ENCODE assay signal across 9 mouse cellular contexts in genomic region chr7:143054612-143054965, GRCm38 (mm10). TPM values are rescaled to one million over a fixed set of nuclear protein-coding genes. Genes with fewer than 3 reads are reported as not detected.
A peak's percentile ranks its signal among the peaks of the same experiment; 100 is the strongest.
DNase-seq lines count a peak whose midpoint lies in the region; ATAC-seq and TF ChIP-seq lines count a peak whose summit lies in the region.
"Had no signal": no experiment of that assay in that cellular context is flagged by ENCODE, and none has a peak within 500 bp of the region (broad histone marks: within the 10 kb centered on the region; RNA-seq: fewer than 3 reads in every experiment).

No protein-coding gene starts in this region.

- TF ChIP-seq POLR2A in ES-Bruce4 (IDR thresholded peaks at IDR 0.05; ENCODE audit: insufficient read depth, low read length): no peak

- DNase-seq in cerebellum, adult 9-10 months: peak; percentile 17
- no peak for DNase-seq in cerebellum, adult 11 months
- DNase-seq in liver, embryonic 14.5 days (ENCODE audit: low read depth in 3 of 3, low spot score in 3 of 3): no peak
- DNase-seq in frontal cortex, postnatal 10 days (ENCODE audit: low spot score in 2 of 2): no peak
- DNase-seq in layer of hippocampus, adult 18-20 months (ENCODE audit: low spot score in 2 of 2): no peak
- no peak for DNase-seq in cerebellum, postnatal 14 days

- no peaks in the 10 kb centered on the region for H3K4me1 ChIP-seq in ES-Bruce4 (ENCODE audit: control insufficient read depth, insufficient read depth, low read length)
- peaks cover 64 to 74% of the 10 kb centered on the region in 2 experiments for H3K4me1 ChIP-seq in heart, embryonic 14.5 days (ENCODE audit: control insufficient read depth in 2 of 2, insufficient read depth in 2 of 2, low read length in 2 of 2)
- peaks cover 46 to 66% of the 10 kb centered on the region in 2 experiments for H3K4me1 ChIP-seq in liver, embryonic 14.5 days (replicated peaks; ENCODE audit: control insufficient read depth in 2 of 2, insufficient read depth in 2 of 2, low read length in 1 of 2)

- no peak for TF ChIP-seq CTCF in ES-Bruce4 (IDR thresholded peaks at IDR 0.05; ENCODE audit: low read depth, low read length)
- no peak for TF ChIP-seq CTCF in liver, embryonic 14.5 days (IDR thresholded peaks at IDR 0.05; ENCODE audit: low read depth)

- no peak for ATAC-seq in heart, embryonic 14.5 days (ENCODE audit: insufficient number of reproducible peaks, insufficient read depth, low FRiP score, low read depth)
- no peak for ATAC-seq in liver, embryonic 14.5 days (ENCODE audit: insufficient read depth)

- WGBS in heart, embryonic 14.5 days: 23% methylated on average over 3 of the region's 3 CpGs
- WGBS in liver, embryonic 14.5 days (ENCODE audit: insufficient replicate concordance): 26% methylated on average over 3 of the region's 3 CpGs

- H3K27me3 ChIP-seq in ES-Bruce4 (ENCODE audit: control insufficient read depth, insufficient read depth, low read length, poor library complexity, severe bottlenecking): no peaks in the 10 kb centered on the region
- no peaks in the 10 kb centered on the region for H3K27me3 ChIP-seq in heart, embryonic 14.5 days (ENCODE audit: control insufficient read depth, insufficient read depth, low read length)
- no peaks in the 10 kb centered on the region for H3K27me3 ChIP-seq in liver, embryonic 14.5 days (ENCODE audit: control insufficient read depth, insufficient read depth, low read length)

- H3K9me3 ChIP-seq in ES-Bruce4 (replicated peaks; ENCODE audit: control insufficient read depth, insufficient read depth, low read length, poor library complexity, severe bottlenecking): no peaks in the 10 kb centered on the region
- no peaks in the 10 kb centered on the region for H3K9me3 ChIP-seq in heart, embryonic 14.5 days (ENCODE audit: control insufficient read depth, low read length)
- H3K9me3 ChIP-seq in liver, embryonic 14.5 days (ENCODE audit: control insufficient read depth, low read length): no peaks in the 10 kb centered on the region

- H3K27ac ChIP-seq in ES-Bruce4 (ENCODE audit: insufficient read depth, low read length): peak overlapping the region; percentile 46
- H3K27ac ChIP-seq in heart, embryonic 14.5 days (replicated peaks in 1 of 2; ENCODE audit: control insufficient read depth in 1 of 2, insufficient read depth in 1 of 2, low read depth in 2 of 2, low read length in 2 of 2): peak overlapping the region; percentile 87 to 99
- H3K27ac ChIP-seq in liver, embryonic 14.5 days: no peak overlapping the region

- peak overlapping the region; percentile 89 for H3K4me3 ChIP-seq in ES-Bruce4 (ENCODE audit: low read depth, low read length)
- H3K4me3 ChIP-seq in heart, embryonic 14.5 days (ENCODE audit: control insufficient read depth in 1 of 2, insufficient read depth in 1 of 2, low read depth in 1 of 2, low read length in 2 of 2): peak overlapping the region; percentile 67 to 100
- peak overlapping the region; percentile 5 to 75; a peak in 3 of 4 replicates for H3K4me3 ChIP-seq in liver, embryonic 14.5 days (ENCODE audit: insufficient read depth in 1 of 2, low read depth in 2 of 2, low read length in 2 of 2)

- H3K9ac ChIP-seq in ES-Bruce4 (ENCODE audit: low read depth, poor library complexity, severe bottlenecking): peak overlapping the region; percentile 93
- peak overlapping the region; percentile 100 for H3K9ac ChIP-seq in heart, embryonic 14.5 days (ENCODE audit: low read length)
- peak overlapping the region; percentile 1; the same call in 1 of the 2 replicates for H3K9ac ChIP-seq in liver, embryonic 14.5 days (replicated peaks)

- H3K4me2 ChIP-seq in heart, embryonic 14.5 days (ENCODE audit: low read length): peak overlapping the region; percentile 92
- H3K4me2 ChIP-seq in liver, embryonic 14.5 days (ENCODE audit: low read depth): peak overlapping the region; percentile 87

- H3K36me3 ChIP-seq in ES-Bruce4 (ENCODE audit: control insufficient read depth, insufficient read depth, low read length, poor library complexity, severe bottlenecking): peaks cover 32% of the 10 kb centered on the region
- H3K36me3 ChIP-seq in heart, embryonic 14.5 days (ENCODE audit: control insufficient read depth, insufficient read depth, low read length): peaks cover 36% of the 10 kb centered on the region
- no peaks in the 10 kb centered on the region for H3K36me3 ChIP-seq in liver, embryonic 14.5 days (replicated peaks; ENCODE audit: control insufficient read depth, insufficient read depth, low read depth)

- TF ChIP-seq EP300 in ES-Bruce4 (IDR thresholded peaks at IDR 0.05; ENCODE audit: insufficient read depth, low read depth, low read length): no peak
- TF ChIP-seq EP300 in liver, embryonic 14.5 days (IDR thresholded peaks at IDR 0.05; ENCODE audit: low read depth): no peak

RNA-seq across cellular contexts. Expression of gene Cd81, which starts 2.0 kb away (rescaled TPM):
- 392 and 406 TPM in 2 replicates for polyA plus RNA-seq in ES-Bruce4 (2011; ENCODE audit: insufficient read depth, insufficient read length, low read depth, missing spikeins)
- 885 and 947 TPM in 2 replicates for polyA plus RNA-seq in heart, embryonic 14.5 days (2014; fragmentation: Nextera tagmentation; extraction: Ambion mirVana)
- polyA plus RNA-seq in liver, embryonic 14.5 days (2012; rRNA removed): 48.0 and 56.2 TPM in 2 replicates
- 120 and 129 TPM in 2 replicates for polyA plus RNA-seq in liver, embryonic 14.5 days (2014; fragmentation: Nextera tagmentation; extraction: Ambion mirVana)
- 100 to 1,000 TPM; 459 to 481 TPM for total RNA-seq in layer of hippocampus, adult 18-20 months (2021)

RNA-seq across cellular contexts. Expression of gene Tssc4, which starts 14.5 kb away (rescaled TPM):
- 18.2 and 21.0 TPM in 2 replicates for polyA plus RNA-seq in ES-Bruce4 (2011; ENCODE audit: insufficient read depth, insufficient read length, low read depth, missing spikeins)
- 31.3 and 41.1 TPM in 2 replicates for polyA plus RNA-seq in heart, embryonic 14.5 days (2014; fragmentation: Nextera tagmentation; extraction: Ambion mirVana)
- 38.5 and 48.3 TPM in 2 replicates for polyA plus RNA-seq in liver, embryonic 14.5 days (2012; rRNA removed)
- polyA plus RNA-seq in liver, embryonic 14.5 days (2014; fragmentation: Nextera tagmentation; extraction: Ambion mirVana): 26.9 and 27.8 TPM in 2 replicates
- 10 to 100 TPM; 39.1 to 48.2 TPM for total RNA-seq in layer of hippocampus, adult 18-20 months (2021)

RNA-seq across cellular contexts. Expression of gene Trpm5, which starts 39.9 kb away (rescaled TPM):
- polyA plus RNA-seq in ES-Bruce4 (2011; ENCODE audit: insufficient read depth, insufficient read length, low read depth, missing spikeins): not detected in 2 replicates
- 3.9 and 4.4 TPM in 2 replicates for polyA plus RNA-seq in heart, embryonic 14.5 days (2014; fragmentation: Nextera tagmentation; extraction: Ambion mirVana)
- polyA plus RNA-seq in liver, embryonic 14.5 days (2012; rRNA removed): 0.43 and 0.54 TPM in 2 replicates
- polyA plus RNA-seq in liver, embryonic 14.5 days (2014; fragmentation: Nextera tagmentation; extraction: Ambion mirVana): 0.34 and 0.87 TPM in 2 replicates
- under 1 TPM in 1 of 2 experiments, not detected in 1; 0.07 TPM for total RNA-seq in layer of hippocampus, adult 18-20 months (2021)
- total RNA-seq: left cerebral cortex, adult 8-10 months had no signal

RNA-seq across cellular contexts. Expression of gene Tspan32, which starts 49.7 kb away (rescaled TPM):
- polyA plus RNA-seq in ES-Bruce4 (2011; ENCODE audit: insufficient read depth, insufficient read length, low read depth, missing spikeins): not detected in 2 replicates
- polyA plus RNA-seq in heart, embryonic 14.5 days (2014; fragmentation: Nextera tagmentation; extraction: Ambion mirVana): 2.3 and 2.7 TPM in 2 replicates
- 40.7 and 47.7 TPM in 2 replicates for polyA plus RNA-seq in liver, embryonic 14.5 days (2012; rRNA removed)
- 78.4 and 87.9 TPM in 2 replicates for polyA plus RNA-seq in liver, embryonic 14.5 days (2014; fragmentation: Nextera tagmentation; extraction: Ambion mirVana)
- under 1 TPM in 1 of 2 experiments, not detected in 1; 0.17 TPM for total RNA-seq in layer of hippocampus, adult 18-20 months (2021)

RNA-seq across cellular contexts. Expression of gene Kcnq1, which starts 51.6 kb away (rescaled TPM):
- not detected in 2 replicates for polyA plus RNA-seq in ES-Bruce4 (2011; ENCODE audit: insufficient read depth, insufficient read length, low read depth, missing spikeins)
- 28.1 and 31.1 TPM in 2 replicates for polyA plus RNA-seq in heart, embryonic 14.5 days (2014; fragmentation: Nextera tagmentation; extraction: Ambion mirVana)
- polyA plus RNA-seq in liver, embryonic 14.5 days (2012; rRNA removed): 0.12 and 0.21 TPM in 2 replicates
- polyA plus RNA-seq in liver, embryonic 14.5 days (2014; fragmentation: Nextera tagmentation; extraction: Ambion mirVana): 0.27 and 0.41 TPM in 2 replicates
- total RNA-seq in layer of hippocampus, adult 18-20 months (2021): under 1 TPM; 0.28 to 0.40 TPM

Comparison
In these comparisons a context has a peak if more than half of its experiments do, and no peak if none do; other contexts are left out.
1. H3K9ac ChIP-seq: peak in every context shown above with its lines; median percentile 100 in heart, embryonic 14.5 days; 93 in ES-Bruce4; 1 in liver, embryonic 14.5 days.